Mouse (Mus musculus) embryo, embryonic 11 days (tissue): ENCODE data around the gene Itprid1.
A peak's percentile ranks its signal among the peaks of the same experiment; 100 is the strongest.

Experiments used
- DNase-seq: peaks from one replicate; pipeline ENCODE4 v3.0.0-alpha.2; 2015

Gene Itprid1

GRCm38 (mm10) chr6:55836650-55837320 is at the start of gene Itprid1:
TSS of gene Itprid1 (plus strand) at chr6:55836895.
- DNase-seq = no peak

DNA sequence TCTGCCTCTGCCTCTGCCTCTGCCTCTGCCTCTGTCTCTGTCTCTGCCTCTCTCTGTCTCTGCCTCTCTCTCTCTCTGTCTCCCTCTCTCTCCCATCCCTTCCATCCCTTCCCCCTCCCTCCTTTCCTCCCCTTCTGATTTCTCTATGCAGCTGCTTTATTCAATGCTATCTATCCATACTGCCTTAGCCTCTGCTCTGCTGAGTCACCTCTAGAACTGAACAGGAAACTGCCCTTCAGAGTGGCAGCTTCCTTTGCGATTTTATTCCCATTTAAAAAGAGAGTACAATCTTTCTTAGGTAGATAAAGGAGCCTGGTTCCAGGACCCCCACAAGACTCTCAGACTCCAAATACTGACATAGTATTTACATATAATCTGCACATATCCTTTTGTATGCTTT is 47.1 kb upstream of the Itprid1 start:
- DNase-seq = no peak

DNA sequence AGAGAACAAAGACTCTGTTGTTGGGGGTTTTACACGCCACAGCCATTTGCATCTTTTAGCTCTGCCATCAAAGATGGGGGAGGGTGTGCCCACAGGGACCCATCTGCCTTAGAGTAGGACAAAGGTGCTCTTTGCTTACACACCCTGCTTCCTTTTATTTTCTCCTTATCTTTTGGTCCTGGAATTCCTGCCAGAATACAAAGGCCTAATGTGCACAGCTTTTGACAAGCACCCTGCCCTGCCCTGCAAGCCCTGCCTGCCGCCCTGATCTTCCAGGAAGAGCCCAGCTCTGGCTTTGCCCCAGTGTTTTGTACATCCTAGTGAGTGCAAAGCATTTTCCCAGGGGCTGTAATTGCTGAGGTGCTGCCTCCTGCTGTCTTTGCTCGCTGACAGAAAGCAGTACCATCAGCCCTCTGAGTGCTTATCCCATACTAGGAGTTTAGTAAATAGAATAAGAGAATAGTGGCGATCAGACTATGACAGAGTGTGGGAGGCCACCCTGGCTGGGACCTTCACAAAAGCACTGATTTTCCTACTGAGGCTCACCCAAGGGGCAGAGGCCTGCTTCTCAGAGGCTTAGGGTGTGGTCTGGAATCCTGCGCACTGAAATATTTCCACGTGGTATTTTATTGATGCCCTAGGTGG is 44.7 kb upstream of the Itprid1 start:
- peak; percentile 47 for DNase-seq

DNA sequence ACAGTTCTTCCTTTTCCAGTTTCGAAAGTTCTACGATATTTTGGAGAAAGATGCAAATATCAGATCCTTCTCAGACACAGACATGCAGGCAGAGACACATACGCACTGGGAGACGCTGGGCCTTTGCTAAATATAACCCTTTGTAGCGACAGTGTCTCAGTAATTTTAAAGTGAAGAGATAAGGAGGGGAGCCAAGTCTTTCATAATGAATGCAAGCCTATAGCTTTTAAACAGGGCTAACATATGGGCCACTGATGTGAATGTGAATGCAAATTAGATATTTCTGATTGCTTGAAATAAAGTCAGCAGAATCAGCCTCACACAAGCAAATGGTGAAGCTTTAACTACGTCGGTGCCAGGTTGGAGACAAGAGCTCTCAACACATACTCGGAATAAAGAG is 44.2 kb upstream of the Itprid1 start:
- DNase-seq = no peak

DNA sequence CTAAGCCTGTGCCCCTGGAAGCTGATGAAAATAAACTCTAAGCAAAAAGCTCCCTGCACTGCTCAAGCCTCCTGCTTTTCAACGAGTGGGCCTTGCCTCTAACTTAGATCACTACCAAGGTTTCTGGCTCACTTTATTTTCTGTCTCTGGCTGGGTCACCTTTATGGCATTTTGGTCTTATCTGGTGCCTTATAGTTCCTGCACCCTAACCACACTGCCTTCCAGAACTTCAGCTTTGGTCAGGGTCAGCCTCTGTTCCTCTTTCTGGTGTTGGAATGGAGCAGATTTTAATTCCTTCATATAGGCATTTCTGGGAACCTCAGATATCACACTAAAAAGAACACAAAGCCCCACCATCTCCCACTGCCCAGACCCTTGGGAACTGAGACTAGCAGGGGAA is 34.0 kb upstream of the Itprid1 start:
- no peak for DNase-seq

- no peak for DNase-seq
Observed at GRCm38 (mm10) chr6:55803357-55803756, 33.3 kb upstream of the Itprid1 start.

DNA sequence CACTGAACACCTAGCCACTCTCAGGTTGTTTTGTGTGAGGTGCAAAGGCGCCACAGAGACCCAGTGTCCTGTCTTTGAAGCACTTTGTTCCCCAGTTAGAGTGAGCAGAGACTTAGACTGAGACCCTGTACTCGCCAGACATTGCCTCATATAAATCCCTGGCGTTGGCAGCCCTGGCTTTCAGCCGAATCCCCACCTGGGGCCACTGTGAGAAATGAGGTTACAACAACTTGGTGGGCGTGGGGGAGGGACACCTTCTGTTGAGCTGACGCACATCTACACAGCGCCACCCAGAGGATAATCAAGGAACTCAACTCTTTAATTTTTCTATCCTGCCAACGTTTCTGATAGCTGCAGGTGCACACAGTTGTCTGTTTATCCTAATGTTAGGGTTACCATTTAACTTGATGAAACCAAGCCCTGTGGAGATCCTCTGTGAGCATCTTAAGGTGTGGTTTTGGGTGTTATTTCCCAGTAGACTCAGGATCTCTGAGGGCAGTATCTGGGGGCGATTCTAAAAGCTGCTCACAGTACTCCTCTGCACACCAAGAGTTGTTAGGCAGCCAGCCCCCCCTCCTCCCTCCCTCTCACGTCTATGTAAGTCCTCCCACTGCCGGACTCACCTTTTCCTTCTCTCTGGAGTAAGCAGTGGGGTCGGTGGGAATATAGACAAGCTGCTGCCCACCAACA is 32.6 kb upstream of the Itprid1 start:
- peak; percentile 73 for DNase-seq

- no peak for DNase-seq
Observed at GRCm38 (mm10) chr6:55804681-55805000, 32.1 kb upstream of the Itprid1 start.

GRCm38 (mm10) chr6:55805291-55806137 is 31.2 kb upstream of the Itprid1 start:
- DNase-seq = peak; percentile 25

- no peak for DNase-seq
Observed at GRCm38 (mm10) chr6:55806537-55806936, 30.2 kb upstream of the Itprid1 start.

- DNase-seq = no peak
Observed at GRCm38 (mm10) chr6:55808692-55809091, 28.0 kb upstream of the Itprid1 start.

- no peak for DNase-seq
Observed at GRCm38 (mm10) chr6:55811153-55811552, 25.5 kb upstream of the Itprid1 start.

GRCm38 (mm10) chr6:55812353-55812752 is 24.3 kb upstream of the Itprid1 start:
- no peak for DNase-seq

DNA sequence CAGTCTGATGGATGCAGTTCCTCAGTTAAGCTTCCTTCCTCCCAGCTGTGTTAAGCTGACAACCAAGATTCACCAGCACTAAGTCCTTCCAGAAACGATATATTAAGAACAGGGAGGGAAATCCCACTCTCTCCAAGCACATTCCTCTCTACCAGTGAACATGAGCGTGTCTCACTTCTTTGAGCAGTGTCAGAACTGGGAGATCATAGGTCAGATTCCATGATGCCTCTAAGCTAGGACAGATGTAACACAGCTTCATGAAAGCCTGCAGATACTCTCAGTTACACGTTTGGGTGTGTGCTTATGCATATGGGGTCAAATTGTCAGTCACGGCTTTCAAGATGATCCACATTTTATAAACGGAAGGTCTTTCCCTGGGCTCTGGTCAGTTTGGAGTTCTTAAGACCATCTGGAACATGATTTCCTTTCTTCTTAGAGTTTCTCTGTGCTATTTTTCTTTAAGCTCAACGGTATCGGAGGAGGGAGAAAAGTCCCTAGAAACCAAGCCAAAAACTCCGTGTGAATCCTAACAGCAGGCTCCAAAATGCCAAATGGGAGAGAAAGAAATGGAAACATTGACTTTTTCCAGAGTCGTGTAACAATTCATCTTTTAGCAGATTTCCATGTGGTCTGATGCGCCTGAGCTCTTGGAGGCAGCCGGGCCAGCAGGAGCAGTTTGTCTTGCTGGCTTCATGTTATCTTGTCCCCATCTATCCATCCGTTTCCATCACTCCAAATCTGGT is 22.3 kb upstream of the Itprid1 start:
- no peak for DNase-seq

DNA sequence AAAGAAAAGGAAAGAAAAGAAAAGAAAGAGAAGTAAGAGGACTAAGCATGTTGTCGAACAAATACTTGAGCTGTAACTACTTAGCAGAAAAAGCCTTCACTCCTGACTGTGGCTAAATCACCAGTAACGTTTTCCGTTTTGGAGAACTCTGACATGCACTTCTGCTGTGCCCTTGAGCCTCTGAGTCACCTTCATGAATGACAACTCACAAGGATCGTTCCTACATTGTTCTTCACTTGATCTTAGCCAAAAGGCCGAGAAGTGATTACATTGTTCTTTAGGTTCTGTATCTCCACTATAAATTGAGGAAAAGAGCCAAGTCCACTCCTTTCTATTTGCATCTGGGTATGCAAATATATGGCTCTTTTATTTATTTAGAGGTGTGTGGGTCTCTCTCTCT is 19.8 kb upstream of the Itprid1 start:
- no peak for DNase-seq

DNA sequence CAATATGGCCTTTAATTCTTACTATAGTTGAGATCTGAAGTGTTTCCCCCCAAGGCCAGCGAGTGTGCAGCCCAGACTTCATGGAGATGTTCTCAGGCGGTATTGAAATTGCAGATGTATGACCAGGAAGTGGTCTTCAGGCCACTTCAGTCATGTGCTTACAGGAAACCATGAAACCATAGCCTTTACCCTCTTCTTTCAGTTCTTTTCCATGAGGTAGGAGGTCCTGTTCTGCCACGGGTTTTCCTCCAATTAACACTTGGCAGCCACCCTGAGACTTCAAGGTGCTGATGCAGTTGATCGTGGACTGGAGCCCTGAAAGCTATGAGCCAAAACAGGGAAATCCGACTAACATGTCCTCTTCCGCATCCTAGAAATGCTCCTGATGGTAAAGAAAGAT is 7.0 kb upstream of the Itprid1 start:
- no peak for DNase-seq

DNA sequence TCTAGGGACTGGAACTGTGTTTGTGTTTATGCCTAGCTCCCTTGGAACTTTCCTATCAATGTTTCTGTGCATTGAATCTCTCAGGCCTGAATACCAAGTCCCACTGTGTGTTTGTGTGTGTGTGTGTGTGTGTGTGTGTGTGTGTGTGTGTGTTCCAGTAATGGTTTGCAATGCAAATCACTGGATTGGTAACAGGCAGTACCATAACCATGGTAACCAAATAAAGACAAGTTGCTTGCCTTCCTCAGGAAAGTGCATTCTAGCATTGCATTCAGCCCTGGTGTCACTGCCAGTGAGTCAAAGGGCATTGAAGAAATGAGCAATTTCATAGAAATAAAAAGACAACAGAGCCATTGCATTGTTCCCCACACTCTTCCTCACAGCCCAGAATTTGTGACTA is 15.9 kb downstream of the Itprid1 start:
- no peak for DNase-seq

- no peak for DNase-seq
Observed at GRCm38 (mm10) chr6:55856085-55856484, 19.4 kb downstream of the Itprid1 start.

DNA sequence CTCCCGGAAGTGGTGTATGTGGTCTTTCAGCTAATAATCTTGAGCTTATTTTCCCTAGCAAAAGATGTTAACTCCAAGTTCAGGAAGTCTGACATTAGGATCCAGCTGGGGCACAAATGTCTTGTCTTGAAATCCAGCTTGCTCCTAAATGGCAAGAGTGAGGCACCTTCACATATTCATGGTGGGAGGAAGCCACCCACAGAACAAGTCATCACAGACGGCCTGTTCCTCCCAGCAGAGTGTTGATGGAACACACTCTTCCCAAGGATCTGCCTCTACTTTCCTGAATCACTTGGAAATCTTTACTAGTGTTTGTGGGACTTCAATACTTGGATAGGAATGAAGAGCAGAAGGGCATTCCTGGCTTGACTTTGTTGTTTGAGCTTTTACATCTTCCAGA is 28.5 kb downstream of the Itprid1 start:
- no peak for DNase-seq

GRCm38 (mm10) chr6:55879356-55879960 is 42.8 kb downstream of the Itprid1 start:
- DNase-seq = no peak

DNA sequence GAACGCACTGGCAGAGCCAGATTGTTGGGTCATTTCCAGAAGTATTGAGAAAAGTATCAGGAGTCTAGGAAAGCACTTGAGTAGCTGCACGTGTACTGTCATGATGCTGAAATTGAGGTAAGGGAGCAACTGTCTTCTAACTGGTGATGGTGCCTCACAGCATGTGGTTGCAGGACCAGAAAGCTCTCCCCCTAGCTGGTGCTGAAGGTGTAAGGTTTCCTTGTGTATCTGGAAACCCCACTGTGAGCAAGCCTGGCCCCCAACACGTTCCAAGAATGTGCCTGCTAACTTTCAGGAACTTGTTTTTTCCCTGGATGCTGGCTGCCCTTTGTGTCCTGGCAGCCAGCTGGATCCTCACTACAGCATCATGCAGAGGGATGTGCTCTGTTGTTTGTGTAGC is 44.2 kb downstream of the Itprid1 start:
- DNase-seq = peak; percentile 49

DNA sequence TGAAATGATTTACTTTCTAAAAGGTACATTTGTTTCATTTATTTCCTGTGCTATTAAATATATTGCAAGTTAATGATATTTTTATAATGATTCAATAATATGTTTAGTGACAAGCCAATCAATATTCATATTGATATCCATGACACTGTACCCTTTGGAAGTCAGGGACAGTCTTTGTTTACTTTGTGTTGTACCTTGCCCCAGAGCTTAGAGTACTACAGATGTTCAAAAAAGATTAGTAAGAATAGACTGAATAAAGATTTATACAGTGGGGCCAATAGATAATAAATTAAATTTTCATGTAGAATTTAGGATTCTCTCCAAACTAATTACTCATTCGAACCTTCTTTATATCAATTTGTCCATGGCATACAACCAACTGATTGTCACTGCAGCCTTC is 50.9 kb downstream of the Itprid1 start:
- DNase-seq = no peak
